Mouse (Mus musculus) Muller cell, postnatal 12 days (primary cell): ENCODE results near the gene Tbx3.

ENCODE experiments used
- DNase-seq: peaks from one replicate; pipeline ENCODE4 v3.0.0-alpha.2; 2015; ENCODE audit errors: inconsistent ontology term

Gene Tbx3

GRCm38 (mm10) chr5:119679614-119680328 lies 9.3 kb downstream of the Tbx3 start:
- no peak for DNase-seq

GRCm38 (mm10) chr5:119680329-119681010 lies 10.0 kb downstream of the Tbx3 start:
- DNase-seq = peak; percentile 74

GRCm38 (mm10) chr5:119681011-119681832 lies 10.8 kb downstream of the Tbx3 start:
- peak; percentile 56 for DNase-seq

- DNase-seq = no peak
These were observed 11.4 kb downstream of the Tbx3 start for GRCm38 (mm10) chr5:119681833-119682210.

- DNase-seq = peak; percentile 59
These were observed 12.4 kb downstream of the Tbx3 start for GRCm38 (mm10) chr5:119682646-119683515.

- DNase-seq = no peak
These were observed 13.4 kb downstream of the Tbx3 start for GRCm38 (mm10) chr5:119683861-119684260.

- DNase-seq = no peak
These were observed 14.4 kb downstream of the Tbx3 start for GRCm38 (mm10) chr5:119684701-119685391.

- peak; percentile 51 for DNase-seq
These were observed 15.2 kb downstream of the Tbx3 start for GRCm38 (mm10) chr5:119685446-119686198.

- peak; percentile 65 for DNase-seq
These were observed 15.9 kb downstream of the Tbx3 start for GRCm38 (mm10) chr5:119686199-119686964.

- DNase-seq = no peak
These were observed 16.8 kb downstream of the Tbx3 start for GRCm38 (mm10) chr5:119687005-119687855.

GRCm38 (mm10) chr5:119687856-119688206 lies 17.4 kb downstream of the Tbx3 start:
- DNase-seq = no peak

GRCm38 (mm10) chr5:119688306-119688705 lies 17.8 kb downstream of the Tbx3 start:
- DNase-seq = no peak

GRCm38 (mm10) chr5:119688914-119689420 lies 18.5 kb downstream of the Tbx3 start:
- no peak for DNase-seq

GRCm38 (mm10) chr5:119689501-119689900 lies 19.0 kb downstream of the Tbx3 start:
- DNase-seq = no peak

- DNase-seq = peak; percentile 56
These were observed 20.6 kb downstream of the Tbx3 start for GRCm38 (mm10) chr5:119691075-119691474.

- no peak for DNase-seq
These were observed 22.0 kb downstream of the Tbx3 start for GRCm38 (mm10) chr5:119692425-119692824.

- DNase-seq = no peak
These were observed 24.4 kb downstream of the Tbx3 start for GRCm38 (mm10) chr5:119694914-119695313.

- DNase-seq = no peak
These were observed 32.6 kb downstream of the Tbx3 start for GRCm38 (mm10) chr5:119703031-119703430.
